Mouse (Mus musculus): ENCODE results near the gene Fbxw21.

DNA sequence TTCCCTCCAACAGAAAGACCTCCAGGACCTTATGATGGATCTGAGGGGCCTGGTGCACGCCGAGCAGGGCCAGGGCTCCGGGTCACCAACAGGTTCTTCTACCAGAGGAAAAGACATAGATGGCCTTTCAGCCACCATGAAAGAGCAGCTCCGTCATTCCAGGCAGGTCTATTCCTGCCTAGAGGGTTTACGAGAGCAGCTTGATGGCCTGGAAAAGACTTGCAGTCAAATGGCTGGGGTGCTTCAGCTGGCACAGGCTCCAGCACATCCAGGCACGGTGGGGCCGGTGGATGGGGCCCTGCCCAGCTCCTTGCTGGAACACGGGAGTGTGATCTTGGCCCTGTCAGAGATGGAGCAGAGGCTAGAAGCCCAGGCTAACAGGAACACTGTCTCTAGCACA lies 70.0 kb downstream of the Fbxw21 start:
- TF ChIP-seq POLR2A (IDR thresholded peaks at IDR 0.05; ENCODE audit: insufficient read depth, low read depth, low read length) (no peak), CTCF (IDR thresholded peaks at IDR 0.05) (no peak)

All from heart, adult 2 months (tissue).